Mouse (Mus musculus): ENCODE data around the gene Fam117a.

- TF ChIP-seq CTCF (IDR thresholded peaks at IDR 0.05; ENCODE audit: borderline replicate concordance, insufficient read depth, low read depth, low read length), result no peak
- no peak for TF ChIP-seq POLR2A (IDR thresholded peaks at IDR 0.05; ENCODE audit: borderline replicate concordance, insufficient read depth, low read length)
These were observed 48.1 kb downstream of the Fam117a start for GRCm38 (mm10) chr11:95384973-95385320.

Measured in cerebellum, adult 2 months (tissue).